In genomic region chr13:52892065-52892503, GRCm38 (mm10) we compare ENCODE assay signal across 8 mouse cellular contexts. TPM values are rescaled to one million over a fixed set of nuclear protein-coding genes. Genes with fewer than 3 reads are reported as not detected.
A peak's percentile ranks its signal among the peaks of the same experiment; 100 is the strongest.
DNase-seq lines count a peak whose midpoint lies in the region; ATAC-seq and TF ChIP-seq lines count a peak whose summit lies in the region.

No protein-coding gene starts in this region.

- ATAC-seq in heart, embryonic 16.5 days (replicated peaks; ENCODE audit: extremely low read depth, insufficient read depth, low FRiP score): peak; percentile 56
- peak; percentile 86 for ATAC-seq in stomach, postnatal 0 days (ENCODE audit: low FRiP score, low TSS enrichment)
- ATAC-seq in midbrain, embryonic 13.5 days: no peak

- peak overlapping the region; percentile 43; the same call in 1 of the 2 replicates for H3K27ac ChIP-seq in heart, embryonic 16.5 days (ENCODE audit: low read length)
- H3K27ac ChIP-seq in left cerebral cortex, adult 2 months: peak overlapping the region; percentile 68
- H3K27ac ChIP-seq in stomach, postnatal 0 days (replicated peaks): peak overlapping the region; percentile 88
- no peak overlapping the region for H3K27ac ChIP-seq in midbrain, embryonic 13.5 days

- intact Hi-C loops in left cerebral cortex, adult 2 months (cut with DNase I): no loop called here

- H3K4me3 ChIP-seq in heart, embryonic 16.5 days (ENCODE audit: low read length): no peak overlapping the region
- H3K4me3 ChIP-seq in left cerebral cortex, adult 2 months: no peak overlapping the region
- no peak overlapping the region for H3K4me3 ChIP-seq in stomach, postnatal 0 days (ENCODE audit: low read depth, low read length)
- no peak overlapping the region for H3K4me3 ChIP-seq in midbrain, embryonic 13.5 days (replicated peaks)

- peaks cover 11% of the 10 kb centered on the region for H3K4me1 ChIP-seq in heart, embryonic 16.5 days (ENCODE audit: control insufficient read depth, insufficient read depth, low read length)
- H3K4me1 ChIP-seq in stomach, postnatal 0 days (replicated peaks; ENCODE audit: control insufficient read depth, insufficient read depth): no peaks in the 10 kb centered on the region; the same call in 1 of the 2 replicates
- H3K4me1 ChIP-seq in midbrain, embryonic 13.5 days (replicated peaks): no peaks in the 10 kb centered on the region

- H3K4me2 ChIP-seq in heart, embryonic 16.5 days (ENCODE audit: low read depth, low read length): no peak overlapping the region
- 0 out of 2 replicates have a peak overlapping the region, but pooled peaks have one; percentile 8 for H3K4me2 ChIP-seq in stomach, postnatal 0 days (replicated peaks; ENCODE audit: low read depth)
- no peak overlapping the region for H3K4me2 ChIP-seq in midbrain, embryonic 13.5 days (replicated peaks)

- WGBS in heart, embryonic 16.5 days: 37% methylated on average over 10 of the region's 10 CpGs
- 27% methylated on average over 10 of the region's 10 CpGs for WGBS in stomach, postnatal 0 days
- 81% methylated on average over 10 of the region's 10 CpGs for WGBS in midbrain, embryonic 13.5 days

- peak; percentile 67 for DNase-seq in right cerebral cortex, adult 18-20 months
- DNase-seq in right cerebral cortex, postnatal 10 days (ENCODE audit: low spot score in 2 of 2): no peak
- DNase-seq in cerebellum, adult 11-12 months: peak; percentile 60
- peak; percentile 35 to 49 for DNase-seq in left cerebral cortex, adult 2 months (ENCODE audit: extremely low spot score in 1 of 2, low spot score in 2 of 2)
- peak; percentile 80 for DNase-seq in stomach, postnatal 0 days (ENCODE audit: low spot score)
- DNase-seq in right cerebral cortex, postnatal 4 days: no peak

- peaks cover 5% of the 10 kb centered on the region for H3K36me3 ChIP-seq in heart, embryonic 16.5 days (ENCODE audit: control insufficient read depth, insufficient read depth)
- no peaks in the 10 kb centered on the region; the same call in 1 of the 2 replicates for H3K36me3 ChIP-seq in stomach, postnatal 0 days (ENCODE audit: control insufficient read depth, insufficient read depth, low read length)
- peaks cover 10% of the 10 kb centered on the region for H3K36me3 ChIP-seq in midbrain, embryonic 13.5 days

- H3K9ac ChIP-seq in heart, embryonic 16.5 days (ENCODE audit: low read length): 0 out of 2 replicates have a peak overlapping the region, but pooled peaks have one; percentile 16
- no peak overlapping the region for H3K9ac ChIP-seq in stomach, postnatal 0 days (ENCODE audit: low read length)
- H3K9ac ChIP-seq in midbrain, embryonic 13.5 days (replicated peaks): no peak overlapping the region

- no peaks in the 10 kb centered on the region for H3K9me3 ChIP-seq in heart, embryonic 16.5 days (replicated peaks; ENCODE audit: control insufficient read depth, low read length)
- no peaks in the 10 kb centered on the region for H3K9me3 ChIP-seq in stomach, postnatal 0 days (ENCODE audit: control insufficient read depth, low read length)
- no peaks in the 10 kb centered on the region for H3K9me3 ChIP-seq in midbrain, embryonic 13.5 days

- no peak for TF ChIP-seq EP300 in stomach, postnatal 0 days (optimal IDR thresholded peaks at IDR 0.05)

- TF ChIP-seq CTCF in left cerebral cortex, adult 2 months (IDR thresholded peaks at IDR 0.05): no peak
- TF ChIP-seq CTCF in stomach, postnatal 0 days (IDR thresholded peaks at IDR 0.05; ENCODE audit: low read depth): peak; percentile 42

- H3K27me3 ChIP-seq in heart, embryonic 16.5 days (ENCODE audit: control insufficient read depth, insufficient read depth, low read length): no peaks in the 10 kb centered on the region
- H3K27me3 ChIP-seq in stomach, postnatal 0 days (ENCODE audit: control insufficient read depth, insufficient read depth, low read length): no peaks in the 10 kb centered on the region
- H3K27me3 ChIP-seq in midbrain, embryonic 13.5 days: no peaks in the 10 kb centered on the region

RNA-seq across cellular contexts. Expression of gene Auh, which starts 37.4 kb away (rescaled TPM):
- 59.8 and 61.7 TPM in 2 replicates for polyA plus RNA-seq in heart, embryonic 16.5 days (2015; fragmentation: Nextera tagmentation; extraction: Ambion mirVana)
- 10 to 100 TPM; 92.3 to 99.0 TPM for total RNA-seq in left cerebral cortex, adult 2 months (2021)
- polyA plus RNA-seq in stomach, postnatal 0 days (2015; fragmentation: Nextera tagmentation; extraction: Ambion mirVana): 41.4 and 47.8 TPM in 2 replicates
- 57.1 and 58.4 TPM in 2 replicates for polyA plus RNA-seq in midbrain, embryonic 13.5 days (2015; fragmentation: Nextera tagmentation; extraction: Ambion mirVana)

Comparison
In these comparisons a context has a peak if more than half of its experiments do, and no peak if none do; other contexts are left out.
1. DNase-seq: peak in right cerebral cortex, adult 18-20 months (single experiment), cerebellum, adult 11-12 months (single experiment), left cerebral cortex, adult 2 months (2 of 2) and stomach, postnatal 0 days (single experiment); none in right cerebral cortex, postnatal 10 days (0 of 2) and right cerebral cortex, postnatal 4 days (single experiment).